ENCODE assay signal across 8 mouse cellular contexts in the genomic region with DNA sequence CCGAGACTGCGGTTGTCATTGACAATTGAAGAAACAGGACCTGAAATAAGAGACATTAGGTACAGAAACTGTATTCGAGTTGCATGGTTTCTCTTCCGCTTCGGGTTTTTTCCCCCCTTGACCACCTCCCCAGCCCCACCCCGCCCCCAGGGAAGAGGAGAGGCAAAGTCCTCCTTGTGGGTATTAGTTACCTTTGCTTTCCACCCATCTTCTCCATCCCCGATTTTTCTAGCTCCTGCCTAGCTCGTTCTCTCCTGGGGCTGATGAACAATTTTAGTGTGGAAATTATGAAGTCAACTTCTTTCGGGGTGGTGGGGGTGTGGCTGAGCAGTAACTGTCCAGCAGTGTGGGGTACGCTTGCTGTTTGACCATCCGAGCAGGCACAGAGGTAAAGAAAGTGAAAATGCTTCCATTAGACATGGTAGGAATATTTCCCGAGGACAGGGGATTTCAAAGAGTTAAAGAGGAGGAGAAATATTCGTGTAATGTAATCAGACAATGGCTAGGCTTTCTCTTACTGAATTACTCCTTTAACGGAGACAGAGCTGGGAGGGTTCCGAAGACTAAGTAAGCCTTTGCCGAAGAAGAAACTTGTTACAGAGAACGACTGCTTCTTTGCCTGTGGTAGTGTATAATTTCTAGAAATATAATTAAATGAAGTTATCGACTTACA. TPM values are rescaled to one million over a fixed set of nuclear protein-coding genes. Genes with fewer than 3 reads are reported as not detected.
DNase-seq lines count a peak whose midpoint lies in the region; ATAC-seq and TF ChIP-seq lines count a peak whose summit lies in the region.

No protein-coding gene starts in this region.

- H3K4me3 ChIP-seq in kidney, postnatal 0 days (replicated peaks; ENCODE audit: low read depth, low read length), result peak overlapping the region; percentile 44
- H3K4me3 ChIP-seq in brown adipose tissue, adult 24 weeks (ENCODE audit: insufficient read depth, low read depth, low read length), result peak overlapping the region; percentile 50
- H3K4me3 ChIP-seq in forebrain, embryonic 11.5 days (ENCODE audit: low read depth, low read length), result peak overlapping the region; percentile 59
- peak overlapping the region; percentile 10 for H3K4me3 ChIP-seq in liver, embryonic 12.5 days

- no peaks in the 10 kb centered on the region for H3K9me3 ChIP-seq in kidney, postnatal 0 days (replicated peaks; ENCODE audit: low read length)
- no peaks in the 10 kb centered on the region for H3K9me3 ChIP-seq in forebrain, embryonic 11.5 days (ENCODE audit: control insufficient read depth, low read length)
- H3K9me3 ChIP-seq in liver, embryonic 12.5 days (replicated peaks), result no peaks in the 10 kb centered on the region

- no peak for TF ChIP-seq CTCF in kidney, postnatal 0 days (IDR thresholded peaks at IDR 0.05; ENCODE audit: low read depth)

- H3K36me3 ChIP-seq in kidney, postnatal 0 days (ENCODE audit: insufficient read depth, low read length), result no peaks in the 10 kb centered on the region
- H3K36me3 ChIP-seq in forebrain, embryonic 11.5 days (ENCODE audit: control insufficient read depth, insufficient read depth, low read length), result no peaks in the 10 kb centered on the region
- no peaks in the 10 kb centered on the region for H3K36me3 ChIP-seq in liver, embryonic 12.5 days

- peaks cover 8% of the 10 kb centered on the region; the same call in 1 of the 2 replicates for H3K4me1 ChIP-seq in kidney, postnatal 0 days (replicated peaks; ENCODE audit: insufficient read depth, low read length)
- H3K4me1 ChIP-seq in brown adipose tissue, adult 24 weeks (ENCODE audit: control insufficient read depth, insufficient read depth, insufficient read length, low read length), result no peaks in the 10 kb centered on the region
- no peaks in the 10 kb centered on the region for H3K4me1 ChIP-seq in forebrain, embryonic 11.5 days (replicated peaks; ENCODE audit: control insufficient read depth, insufficient read depth, low read length)
- no peaks in the 10 kb centered on the region for H3K4me1 ChIP-seq in liver, embryonic 12.5 days

- H3K4me2 ChIP-seq in kidney, postnatal 0 days (ENCODE audit: low read length), result peak overlapping the region; percentile 74
- H3K4me2 ChIP-seq in forebrain, embryonic 11.5 days (ENCODE audit: low read depth, low read length, severe bottlenecking), result peak overlapping the region; percentile 86
- H3K4me2 ChIP-seq in liver, embryonic 12.5 days, result peak overlapping the region; percentile 58

- no peak overlapping the region for H3K27ac ChIP-seq in kidney, postnatal 0 days
- no peak overlapping the region for H3K27ac ChIP-seq in brown adipose tissue, adult 24 weeks (replicated peaks; ENCODE audit: low read depth, low read length)
- no peak overlapping the region for H3K27ac ChIP-seq in forebrain, embryonic 11.5 days (ENCODE audit: low read depth, low read length)
- no peak overlapping the region for H3K27ac ChIP-seq in liver, embryonic 12.5 days

- ATAC-seq in kidney, postnatal 0 days (replicated peaks; ENCODE audit: low FRiP score, low read depth), result no peak
- peak; percentile 2; the same call in 1 of the 2 replicates for ATAC-seq in forebrain, embryonic 11.5 days (replicated peaks; ENCODE audit: low FRiP score)
- ATAC-seq in liver, embryonic 12.5 days, result no peak

- no peak for DNase-seq in kidney, postnatal 0 days (ENCODE audit: low spot score)
- DNase-seq in kidney, postnatal 36 days, result no peak
- DNase-seq in forebrain, embryonic 11.5 days (ENCODE audit: low spot score), result no peak
- no peak for DNase-seq in urinary bladder, adult 2 months (ENCODE audit: low spot score)
- DNase-seq in spleen, adult 18-20 months, result no peak
- DNase-seq in thymus, postnatal 4 days, result no peak

- WGBS in kidney, postnatal 0 days, result 9% methylated on average over 18 of the region's 18 CpGs
- 11% methylated on average over 18 of the region's 18 CpGs for WGBS in forebrain, embryonic 11.5 days
- WGBS in liver, embryonic 12.5 days (ENCODE audit: insufficient replicate concordance), result 20% methylated on average over 17 of the region's 18 CpGs

- peaks cover 9% of the 10 kb centered on the region; the same call in 1 of the 2 replicates for H3K27me3 ChIP-seq in kidney, postnatal 0 days (ENCODE audit: insufficient read depth, low read length)
- peaks cover 2% of the 10 kb centered on the region; the same call in 1 of the 2 replicates for H3K27me3 ChIP-seq in forebrain, embryonic 11.5 days (ENCODE audit: control insufficient read depth, insufficient read depth, low read length)
- H3K27me3 ChIP-seq in liver, embryonic 12.5 days (replicated peaks), result peaks cover 26% of the 10 kb centered on the region

- H3K9ac ChIP-seq in kidney, postnatal 0 days (ENCODE audit: low read depth, low read length), result no peak overlapping the region
- peak overlapping the region; percentile 57 for H3K9ac ChIP-seq in forebrain, embryonic 11.5 days (ENCODE audit: low read length)
- H3K9ac ChIP-seq in liver, embryonic 12.5 days, result no peak overlapping the region

RNA-seq across cellular contexts. Expression of a gene that starts 0.5 kb away (rescaled TPM):
- 0.17 and 0.23 TPM in 2 replicates for polyA plus RNA-seq in kidney, postnatal 0 days (2015; fragmentation: Nextera tagmentation; extraction: Ambion mirVana)
- polyA plus RNA-seq in brown adipose tissue, adult 24 weeks (2012; ENCODE audit: insufficient read depth, insufficient read length, missing spikeins), result 0.36 and 0.58 TPM in 2 replicates
- polyA plus RNA-seq in forebrain, embryonic 11.5 days (2014; fragmentation: Nextera tagmentation; extraction: Ambion mirVana), result 3.3 TPM in 2 replicates
- 0.02 TPM in 2 replicates for polyA plus RNA-seq in liver, embryonic 12.5 days (2016; fragmentation: Nextera tagmentation; extraction: Ambion mirVana)
- polyA plus RNA-seq in urinary bladder, adult 2 months (2012; rRNA removed), result 0.14 and 0.27 TPM in 2 replicates
